Mouse (Mus musculus): ENCODE data around the gene Esp22. TPM values are rescaled to one million over a fixed set of nuclear protein-coding genes. Genes with fewer than 3 reads are reported as not detected.

The Esp22 gene
- polyA plus RNA-seq (2014; fragmentation: Illumina TruSeq; extraction: RNeasy Lipid Tissue Mini Kit (QIAGEN cat#74804); ENCODE audit: low read depth, low replicate concordance), result not detected

GRCm38 (mm10) chr17:39095034-39095433, at the start of gene Esp22:
Gene Esp22 (plus strand): TSS chr17:39095334.

GRCm38 (mm10) chr17:39076937-39077336, 18.2 kb upstream of the Esp22 start, which contains the start of gene Esp23:
Gene Esp23 (minus strand): TSS chr17:39077037.

Other genes starting within 250 kb of the Esp22 start
- not detected for gene Esp24, start 58.6 kb upstream of the Esp22 start, polyA plus RNA-seq (2014; fragmentation: Illumina TruSeq; extraction: RNeasy Lipid Tissue Mini Kit (QIAGEN cat#74804); ENCODE audit: low read depth, low replicate concordance)
- gene Gm21903, start 52.0 kb upstream of the Esp22 start, polyA plus RNA-seq (2014; fragmentation: Illumina TruSeq; extraction: RNeasy Lipid Tissue Mini Kit (QIAGEN cat#74804); ENCODE audit: low read depth, low replicate concordance), result not detected
- gene Esp23, start 18.3 kb upstream of the Esp22 start, polyA plus RNA-seq (2014; fragmentation: Illumina TruSeq; extraction: RNeasy Lipid Tissue Mini Kit (QIAGEN cat#74804); ENCODE audit: low read depth, low replicate concordance), result not detected

Measured in adipose tissue, adult 10 weeks (tissue).